Mouse (Mus musculus): ENCODE results near the gene Otud4. TPM values are rescaled to one million over a fixed set of nuclear protein-coding genes. Genes with fewer than 3 reads are reported as not detected.

Otud4 gene
- polyA plus RNA-seq, 1 experiment: 14.0 TPM

GRCm38 (mm10) chr8:79711064-79711961 is 71.9 kb downstream of the Otud4 start, which contains the start of the genes Abce1 and Anapc10:
Gene Abce1 (minus strand): TSS chr8:79711740.
Gene Anapc10 (plus strand): TSS chr8:79711820.
- under 1% methylated on average over 73 of the region's 73 CpGs for WGBS
- Histone ChIP-seq H3K4me3 (ENCODE audit: insufficient read depth, low read depth, low read length) (peak within 1 kb of the TSS; percentile 88), H3K27me3 (replicated peaks; ENCODE audit: control insufficient read depth, insufficient read depth, low read length) (no peaks in the 10 kb centered on the region), H3K27ac (ENCODE audit: insufficient read depth, low read depth, low read length) (peak within 1 kb of the TSS; percentile 71), H3K36me3 (ENCODE audit: control insufficient read depth, insufficient read depth, low read length) (no peaks in the 10 kb centered on the region; the same call in none of the 2 replicates), H3K4me1 (ENCODE audit: control insufficient read depth, insufficient read depth, low read length) (peaks cover 3% of the 10 kb centered on the region; the same call in 1 of the 2 replicates)
- peak; percentile 65 for TF ChIP-seq POLR2A (IDR thresholded peaks at IDR 0.05; ENCODE audit: low read depth, low read length)
- no peak for TF ChIP-seq CTCF (conservative IDR thresholded peaks at IDR 0.05; ENCODE audit: insufficient read depth, insufficient read length, low read depth, low read length)
- peak; percentile 99 for DNase-seq

GRCm38 (mm10) chr8:79712676-79713075 is 73.3 kb downstream of the Otud4 start:
- peaks cover 3% of the 10 kb centered on the region; the same call in 1 of the 2 replicates for H3K4me1 ChIP-seq (ENCODE audit: control insufficient read depth, insufficient read depth, low read length)
- WGBS: 38% methylated on average over 4 of the region's 6 CpGs
- no peaks in the 10 kb centered on the region for H3K27me3 ChIP-seq (replicated peaks; ENCODE audit: control insufficient read depth, insufficient read depth, low read length)
- no peak overlapping the region for H3K4me3 ChIP-seq (ENCODE audit: insufficient read depth, low read depth, low read length)
- DNase-seq: peak; percentile 7
- TF ChIP-seq CTCF (conservative IDR thresholded peaks at IDR 0.05; ENCODE audit: insufficient read depth, insufficient read length, low read depth, low read length) (no peak), POLR2A (IDR thresholded peaks at IDR 0.05; ENCODE audit: low read depth, low read length) (no peak)
- H3K36me3 ChIP-seq (ENCODE audit: control insufficient read depth, insufficient read depth, low read length): no peaks in the 10 kb centered on the region; the same call in none of the 2 replicates
- no peak overlapping the region for H3K27ac ChIP-seq (ENCODE audit: insufficient read depth, low read depth, low read length)

GRCm38 (mm10) chr8:79721537-79721936 is 82.1 kb downstream of the Otud4 start:
- Histone ChIP-seq H3K4me1 (ENCODE audit: control insufficient read depth, insufficient read depth, low read length) (no peaks in the 10 kb centered on the region), H3K4me3 (ENCODE audit: insufficient read depth, low read depth, low read length) (no peak overlapping the region), H3K27me3 (replicated peaks; ENCODE audit: control insufficient read depth, insufficient read depth, low read length) (no peaks in the 10 kb centered on the region), H3K36me3 (ENCODE audit: control insufficient read depth, insufficient read depth, low read length) (peaks cover 1% of the 10 kb centered on the region), H3K27ac (ENCODE audit: insufficient read depth, low read depth, low read length) (no peak overlapping the region)
- TF ChIP-seq POLR2A (IDR thresholded peaks at IDR 0.05; ENCODE audit: low read depth, low read length): no peak
- TF ChIP-seq CTCF (conservative IDR thresholded peaks at IDR 0.05; ENCODE audit: insufficient read depth, insufficient read length, low read depth, low read length): no peak
- no peak for DNase-seq

GRCm38 (mm10) chr8:79723308-79723707 is 83.9 kb downstream of the Otud4 start:
- no peak for DNase-seq
- H3K36me3 ChIP-seq (ENCODE audit: control insufficient read depth, insufficient read depth, low read length): peaks cover 1% of the 10 kb centered on the region
- H3K4me1 ChIP-seq (ENCODE audit: control insufficient read depth, insufficient read depth, low read length): no peaks in the 10 kb centered on the region
- H3K27ac ChIP-seq (ENCODE audit: insufficient read depth, low read depth, low read length): no peak overlapping the region
- H3K4me3 ChIP-seq (ENCODE audit: insufficient read depth, low read depth, low read length): no peak overlapping the region
- TF ChIP-seq POLR2A (IDR thresholded peaks at IDR 0.05; ENCODE audit: low read depth, low read length): no peak
- no peak for TF ChIP-seq CTCF (conservative IDR thresholded peaks at IDR 0.05; ENCODE audit: insufficient read depth, insufficient read length, low read depth, low read length)
- no peaks in the 10 kb centered on the region for H3K27me3 ChIP-seq (replicated peaks; ENCODE audit: control insufficient read depth, insufficient read depth, low read length)

GRCm38 (mm10) chr8:79724589-79724988 is 85.2 kb downstream of the Otud4 start:
- no peaks in the 10 kb centered on the region for H3K27me3 ChIP-seq (replicated peaks; ENCODE audit: control insufficient read depth, insufficient read depth, low read length)
- no peak overlapping the region for H3K27ac ChIP-seq (ENCODE audit: insufficient read depth, low read depth, low read length)
- H3K36me3 ChIP-seq (ENCODE audit: control insufficient read depth, insufficient read depth, low read length): peaks cover 1% of the 10 kb centered on the region
- TF ChIP-seq CTCF (conservative IDR thresholded peaks at IDR 0.05; ENCODE audit: insufficient read depth, insufficient read length, low read depth, low read length): no peak
- TF ChIP-seq POLR2A (IDR thresholded peaks at IDR 0.05; ENCODE audit: low read depth, low read length): no peak
- no peak for DNase-seq
- H3K4me3 ChIP-seq (ENCODE audit: insufficient read depth, low read depth, low read length): no peak overlapping the region
- H3K4me1 ChIP-seq (ENCODE audit: control insufficient read depth, insufficient read depth, low read length): no peaks in the 10 kb centered on the region
- WGBS: 54% methylated on average over 3 of the region's 3 CpGs

Other genes with a start within 250 kb of the Otud4 start
- gene Smad1, start 240.1 kb upstream of the Otud4 start, polyA plus RNA-seq (2012; rRNA removed): 20.8 and 21.7 TPM in 2 replicates
- gene Abce1, start 72.1 kb downstream of the Otud4 start, polyA plus RNA-seq (2012; rRNA removed): 12.3 and 17.0 TPM in 2 replicates
- gene Anapc10, start 72.2 kb downstream of the Otud4 start, polyA plus RNA-seq (2012; rRNA removed): 1.1 and 1.9 TPM in 2 replicates

All from kidney, adult 2 months (tissue).